Mouse (Mus musculus) myocyte (in vitro differentiated cells): ENCODE results near the gene Zfp827. TPM values are rescaled to one million over a fixed set of nuclear protein-coding genes. Genes with fewer than 3 reads are reported as not detected.

ENCODE experiments used
- H3K27me3 ChIP-seq: one replicate; pipeline ENCODE4 v1.6.1; 2011; ENCODE audit not compliant: control insufficient read depth, insufficient read depth, insufficient read length
- H3K36me3 ChIP-seq: one replicate; pipeline ENCODE4 v1.6.1; 2011; ENCODE audit not compliant: control insufficient read depth, insufficient read depth
- H3K4me2 ChIP-seq: one replicate; pipeline ENCODE4 v1.6.1; 2011; ENCODE audit warnings: low read depth, control low read depth
- H3K4me3 ChIP-seq: one replicate; pipeline ENCODE4 v1.5.1; 2011; ENCODE audit warnings: mild to moderate bottlenecking, control low read depth, moderate library complexity
- H3K79me2 ChIP-seq: one replicate; pipeline ENCODE4 v1.6.1; 2011; ENCODE audit not compliant: control insufficient read depth, insufficient read depth
- H3ac ChIP-seq: one replicate; pipeline ENCODE4 v1.6.1; 2011; ENCODE audit not compliant: control insufficient read depth, insufficient read length
- CEBPB ChIP-seq: IDR thresholded peaks from 2 replicates; pipeline ENCODE4 v1.6.1; 2011; ENCODE audit warnings: mild to moderate bottlenecking, moderate library complexity; ENCODE audit not compliant: poor library complexity, insufficient read depth, severe bottlenecking
- E2F4 ChIP-seq: IDR thresholded peaks from one replicate; pipeline ENCODE4 v1.6.1; 2011; ENCODE audit warnings: mild to moderate bottlenecking, control low read depth, moderate library complexity; ENCODE audit not compliant: insufficient read depth
- MAX ChIP-seq: IDR thresholded peaks from one replicate; pipeline ENCODE4 v1.6.1; 2011; ENCODE audit warnings: low read depth, mild to moderate bottlenecking, control low read depth
- MYOD1 ChIP-seq, 3 experiments: IDR thresholded peaks; one replicate each; pipeline ENCODE4 v1.6.1; 2011; ENCODE audit warnings: control low read depth in 2 of 3, low read depth in 2 of 3, mild to moderate bottlenecking in 2 of 3, moderate library complexity in 1 of 3; ENCODE audit not compliant: insufficient read length in 2 of 3, control insufficient read depth in 1 of 3
- MYOG ChIP-seq, 3 experiments: IDR thresholded peaks; one replicate each; pipeline ENCODE4 v1.6.1; 2011; ENCODE audit warnings: control low read depth in 2 of 3, low read depth in 2 of 3, mild to moderate bottlenecking in 2 of 3; ENCODE audit not compliant: insufficient read length in 2 of 3, control insufficient read depth in 1 of 3, insufficient read depth in 1 of 3
- POLR2A ChIP-seq: IDR thresholded peaks from one replicate; pipeline ENCODE4 v1.6.1; 2011; ENCODE audit warnings: low read depth, mild to moderate bottlenecking, control low read depth, moderate library complexity; ENCODE audit not compliant: insufficient read length
- POLR2AphosphoS2 ChIP-seq: IDR thresholded peaks from one replicate; pipeline ENCODE4 v1.6.1; 2011; ENCODE audit warnings: low read depth, control low read depth; ENCODE audit not compliant: insufficient read length
- REST ChIP-seq: IDR thresholded peaks from one replicate; pipeline ENCODE4 v1.6.1; 2011; ENCODE audit warnings: mild to moderate bottlenecking, control low read depth, moderate library complexity; ENCODE audit not compliant: insufficient read depth, insufficient read length
- SRF ChIP-seq: IDR thresholded peaks from one replicate; pipeline ENCODE4 v1.6.1; 2011; ENCODE audit warnings: low read depth; ENCODE audit not compliant: control insufficient read depth, insufficient read length
- TCF12 ChIP-seq: IDR thresholded peaks from one replicate; pipeline ENCODE4 v1.6.1; 2011; ENCODE audit warnings: mild to moderate bottlenecking, control low read depth; ENCODE audit not compliant: poor library complexity, insufficient read depth, severe bottlenecking
- TCF3 ChIP-seq: IDR thresholded peaks from one replicate; pipeline ENCODE4 v1.6.1; 2011; ENCODE audit warnings: low read depth, control low read depth; ENCODE audit not compliant: insufficient read length
- USF1 ChIP-seq: IDR thresholded peaks from one replicate; pipeline ENCODE4 v1.6.1; 2011; ENCODE audit warnings: low read depth, mild to moderate bottlenecking, control low read depth, moderate library complexity
- polyA plus RNA-seq: library from polyadenylated mRNA; unstranded; fragments of >200 nt; fragmentation: generic; extraction: Trizol; gene quantifications from one replicate; pipeline ENCODE4 v1.2.1, GENCODE M21; 2012; ENCODE audit warnings: missing spikeins

The Zfp827 gene
- polyA plus RNA-seq, 1 experiment, result 7.7 TPM

DNA sequence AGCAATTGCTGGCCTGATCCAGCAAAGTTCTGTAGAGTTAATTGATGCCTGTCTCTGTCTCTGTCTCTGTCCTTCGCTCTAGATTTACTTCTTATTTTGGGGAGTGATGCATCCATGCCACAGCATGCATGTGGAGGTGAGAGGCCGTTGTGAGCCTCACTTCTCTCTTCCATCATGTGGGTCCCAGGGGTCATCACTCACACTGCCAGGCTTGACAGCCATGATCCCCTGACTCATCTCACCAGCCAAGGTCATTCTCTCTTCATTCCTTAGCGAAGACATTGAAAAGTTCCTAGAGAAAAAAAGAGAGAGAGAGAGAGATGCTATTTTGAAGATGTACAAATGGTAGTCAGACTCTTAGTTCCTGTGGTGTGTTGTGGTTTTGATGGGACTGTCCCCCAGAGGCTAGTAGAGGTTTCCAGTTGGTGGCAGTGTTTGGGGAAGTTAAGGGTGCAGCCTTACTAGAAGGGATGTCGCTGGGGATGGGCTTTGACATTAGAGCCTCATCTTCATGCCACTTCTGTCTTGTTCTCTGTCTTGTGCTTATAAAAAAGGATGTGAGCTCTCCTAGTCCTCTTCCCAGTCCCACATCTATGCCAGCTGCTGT, 133.0 kb downstream of the Zfp827 start:
- Histone ChIP-seq H3ac (no peak overlapping the region), H3K4me3 (no peak overlapping the region), H3K27me3 (no peaks in the 10 kb centered on the region), H3K79me2 (no peaks in the 10 kb centered on the region), H3K36me3 (peaks cover 7% of the 10 kb centered on the region), H3K4me2 (no peak overlapping the region)
- TF ChIP-seq CEBPB (no peak), REST (no peak), TCF3 (no peak), E2F4 (no peak), TCF12 (no peak), MYOG (IDR thresholded peaks at IDR 0.05; ENCODE audit: control insufficient read depth in 1 of 3, insufficient read depth in 1 of 3, insufficient read length in 2 of 3, low read depth in 2 of 3) (no peak), USF1 (no peak), SRF (no peak), MYOD1 (IDR thresholded peaks at IDR 0.05; ENCODE audit: control insufficient read depth in 1 of 3, insufficient read length in 2 of 3, low read depth in 2 of 3) (no peak), MAX (no peak), POLR2A (no peak), POLR2AphosphoS2 (no peak)

- Histone ChIP-seq H3K4me3 (no peak overlapping the region), H3K4me2 (peak overlapping the region; percentile 40), H3K79me2 (no peaks in the 10 kb centered on the region), H3ac (no peak overlapping the region), H3K36me3 (no peaks in the 10 kb centered on the region), H3K27me3 (no peaks in the 10 kb centered on the region)
- TF ChIP-seq POLR2AphosphoS2 (no peak), MYOD1 (IDR thresholded peaks at IDR 0.05; ENCODE audit: control insufficient read depth in 1 of 3, insufficient read length in 2 of 3, low read depth in 2 of 3) (peak in 1 of 3 experiments; percentile 22)
These were observed 134.5 kb downstream of the Zfp827 start for GRCm38 (mm10) chr8:79162533-79163308.

GRCm38 (mm10) chr8:79164336-79164735, 136.1 kb downstream of the Zfp827 start:
- H3K79me2 ChIP-seq, result no peaks in the 10 kb centered on the region
- no peak overlapping the region for H3ac ChIP-seq
- no peak overlapping the region for H3K4me2 ChIP-seq
- no peaks in the 10 kb centered on the region for H3K36me3 ChIP-seq
- H3K27me3 ChIP-seq, result no peaks in the 10 kb centered on the region
- H3K4me3 ChIP-seq, result no peak overlapping the region
- TF ChIP-seq REST (no peak), E2F4 (no peak), MYOG (IDR thresholded peaks at IDR 0.05; ENCODE audit: control insufficient read depth in 1 of 3, insufficient read depth in 1 of 3, insufficient read length in 2 of 3, low read depth in 2 of 3) (no peak), USF1 (no peak), TCF3 (no peak), MAX (no peak), SRF (no peak), POLR2A (no peak), CEBPB (no peak), TCF12 (no peak)

- H3K79me2 ChIP-seq, result no peaks in the 10 kb centered on the region
- no peak overlapping the region for H3ac ChIP-seq
- H3K4me2 ChIP-seq, result no peak overlapping the region
- H3K36me3 ChIP-seq, result no peaks in the 10 kb centered on the region
- no peak for TF ChIP-seq TCF3
- no peak for TF ChIP-seq E2F4
- TF ChIP-seq REST, result no peak
- no peak for TF ChIP-seq USF1
- no peak for TF ChIP-seq POLR2AphosphoS2
- no peak for TF ChIP-seq MAX
- no peak for TF ChIP-seq TCF12
- no peak for TF ChIP-seq CEBPB
- no peak overlapping the region for H3K4me3 ChIP-seq
- H3K27me3 ChIP-seq, result no peaks in the 10 kb centered on the region
These were observed 137.0 kb downstream of the Zfp827 start for GRCm38 (mm10) chr8:79165276-79165675.

DNA sequence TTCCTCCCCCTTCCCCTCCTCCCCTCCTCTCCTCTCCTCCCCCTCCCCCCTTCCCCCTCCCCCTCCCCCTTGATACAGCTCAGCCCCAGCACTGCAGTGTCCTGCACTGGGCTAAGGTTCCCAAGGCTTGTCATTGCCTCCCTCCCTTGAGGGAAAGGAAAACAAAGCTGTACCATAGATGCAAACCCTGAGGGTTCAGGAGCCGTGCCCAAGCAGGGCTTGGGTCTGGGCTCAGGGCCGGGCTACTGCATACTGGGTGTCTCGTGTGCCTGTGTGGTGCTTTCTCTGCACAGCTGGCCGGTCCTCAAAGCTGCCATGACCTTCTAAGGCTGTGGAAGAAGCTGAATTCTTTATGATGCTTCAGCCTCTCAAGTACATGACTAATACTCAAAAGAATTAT, 145.4 kb downstream of the Zfp827 start:
- Histone ChIP-seq H3K79me2 (no peaks in the 10 kb centered on the region), H3K4me2 (no peak overlapping the region)
- no peak for TF ChIP-seq USF1
- TF ChIP-seq MYOD1 (IDR thresholded peaks at IDR 0.05; ENCODE audit: control insufficient read depth in 1 of 3, insufficient read length in 2 of 3, low read depth in 2 of 3), result no peak

More for the DNA sequence above, 145.4 kb downstream of the Zfp827 start:
- no peaks in the 10 kb centered on the region for H3K27me3 ChIP-seq
- H3K36me3 ChIP-seq, result peaks cover 8% of the 10 kb centered on the region
- H3ac ChIP-seq, result no peak overlapping the region
- no peak overlapping the region for H3K4me3 ChIP-seq
